Mouse (Mus musculus): ENCODE results near the gene Kel.

Kel gene

DNA sequence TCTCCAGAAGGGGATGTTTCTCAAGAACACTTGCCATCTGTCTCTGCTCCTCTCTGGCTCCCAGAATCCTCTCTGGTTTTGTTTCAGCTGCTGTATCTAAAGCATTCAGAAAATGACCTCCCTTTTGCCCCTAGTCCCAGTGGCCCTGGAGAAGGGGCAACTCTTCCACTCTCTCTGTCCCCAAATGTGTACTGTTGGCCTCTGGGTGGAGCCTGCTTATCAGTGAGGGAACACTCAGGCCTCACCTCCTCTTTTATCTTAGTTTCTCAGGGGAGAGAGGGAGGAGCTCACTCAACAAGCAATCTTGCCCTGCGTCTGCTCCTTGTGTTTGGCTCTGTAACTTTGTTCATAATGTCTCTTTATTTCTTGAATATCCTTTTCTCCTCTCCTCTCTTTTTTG is at the start of gene Kel:
Kel (minus strand) TSS at position 217 of the 400 bp plus-strand sequence.
- ChIA-PET CTCF (no interaction called here), POLR2A (no interaction called here)

DNA sequence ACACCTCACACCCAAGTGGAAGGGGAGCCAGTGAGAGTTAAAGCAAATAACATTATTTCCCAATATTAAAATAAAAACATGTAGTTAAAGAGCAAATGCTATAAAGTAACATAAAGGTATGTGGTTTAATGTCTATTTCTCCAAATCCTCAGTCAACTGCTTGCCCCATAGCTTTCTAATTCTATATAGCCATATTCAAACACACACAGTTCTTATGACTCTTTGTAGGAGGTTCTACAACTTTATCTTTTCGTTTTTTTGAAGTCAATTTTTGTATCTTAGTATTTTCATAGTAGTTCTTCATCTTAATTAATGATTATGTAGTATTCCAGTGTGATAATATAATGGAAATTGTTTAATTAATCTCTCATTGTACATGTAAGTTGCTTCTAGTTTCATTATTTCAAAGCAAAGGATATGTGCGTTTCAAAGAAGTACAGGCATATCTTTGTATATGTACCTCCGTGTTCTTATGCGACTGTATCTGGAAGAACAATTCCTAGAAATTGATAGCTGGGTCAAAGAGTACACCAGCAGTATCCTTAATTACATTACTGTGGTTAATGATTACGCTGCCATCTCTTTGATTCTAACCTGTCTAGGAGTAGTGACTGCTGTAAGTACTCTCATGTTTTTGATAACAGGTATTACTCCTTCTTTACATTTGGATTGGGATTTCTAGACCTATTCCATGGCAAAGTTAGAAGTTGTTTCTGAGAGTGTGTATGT is 40.7 kb upstream of the Kel start:
- CTCF ChIA-PET, result no interaction called here
- POLR2A ChIA-PET, result no interaction called here

GRCm38 (mm10) chr6:41741101-41741500 is 37.0 kb upstream of the Kel start:
- ChIA-PET POLR2A (no interaction called here), CTCF (no interaction called here)

DNA sequence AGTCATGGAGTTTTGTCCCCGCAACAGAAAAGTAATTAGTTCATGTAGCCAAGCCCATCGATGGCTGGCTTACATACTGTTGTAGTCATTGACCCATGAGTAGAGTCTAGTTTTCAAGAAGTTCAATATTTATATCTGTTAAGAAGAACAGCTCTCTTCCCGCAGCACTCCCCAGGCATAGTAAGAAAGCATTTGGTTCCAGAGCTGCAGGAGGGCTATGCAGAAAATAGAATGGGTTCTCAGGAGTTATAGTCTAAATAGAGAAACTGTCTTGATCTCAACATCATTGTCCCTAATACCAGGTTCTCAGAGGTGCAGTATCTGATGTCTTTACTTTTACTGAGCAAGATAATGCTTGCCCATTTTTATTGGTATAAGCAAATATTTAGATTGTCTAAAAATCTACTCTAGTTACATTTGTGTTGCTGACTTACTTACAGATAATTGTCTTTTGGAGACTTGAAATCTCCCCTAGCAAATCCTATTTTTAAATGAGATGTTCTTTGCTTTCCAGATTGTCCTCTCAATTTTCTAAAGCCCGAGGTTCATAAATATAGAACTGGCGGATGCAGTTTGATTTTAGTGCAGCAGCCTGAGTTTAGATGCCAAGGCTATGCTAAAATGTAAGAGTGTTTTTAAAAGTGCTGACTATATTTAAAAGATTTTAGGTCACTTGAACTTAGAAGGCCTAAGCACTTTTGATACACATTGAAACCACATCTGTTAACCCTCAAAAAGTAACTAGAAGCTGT is 30.8 kb upstream of the Kel start:
- ChIA-PET POLR2A (no interaction called here), CTCF (no interaction called here)

- CTCF ChIA-PET, result no interaction called here
- POLR2A ChIA-PET, result interaction anchor here in 1 of 4 experiments (0.6 kb wide), 2 partner anchors 11 to 635 kb away, joined by 4 to 6 read pairs; no protein-coding TSS in a partner anchor
Observed at GRCm38 (mm10) chr6:41727989-41728609, 24.0 kb upstream of the Kel start.

DNA sequence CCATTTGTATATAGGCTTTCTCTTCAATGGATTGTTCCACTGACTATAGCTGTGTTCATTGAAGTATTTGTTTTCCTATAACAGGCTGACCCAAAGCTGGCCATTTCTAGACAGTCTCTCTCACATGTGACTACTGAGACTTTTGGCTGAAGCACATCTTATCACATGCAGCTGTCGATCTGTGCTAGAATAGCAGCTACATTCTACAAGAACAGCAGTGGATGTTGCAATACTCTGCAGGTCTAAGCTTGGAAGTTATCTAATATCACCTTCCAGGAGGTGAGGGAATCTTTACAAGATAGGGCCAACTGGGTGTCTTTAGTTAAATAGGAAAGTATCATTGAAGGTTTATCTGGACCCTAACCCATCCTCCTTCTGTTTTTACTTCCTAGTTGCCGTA is 17.3 kb upstream of the Kel start:
- POLR2A ChIA-PET, result no interaction called here
- CTCF ChIA-PET, result no interaction called here

DNA sequence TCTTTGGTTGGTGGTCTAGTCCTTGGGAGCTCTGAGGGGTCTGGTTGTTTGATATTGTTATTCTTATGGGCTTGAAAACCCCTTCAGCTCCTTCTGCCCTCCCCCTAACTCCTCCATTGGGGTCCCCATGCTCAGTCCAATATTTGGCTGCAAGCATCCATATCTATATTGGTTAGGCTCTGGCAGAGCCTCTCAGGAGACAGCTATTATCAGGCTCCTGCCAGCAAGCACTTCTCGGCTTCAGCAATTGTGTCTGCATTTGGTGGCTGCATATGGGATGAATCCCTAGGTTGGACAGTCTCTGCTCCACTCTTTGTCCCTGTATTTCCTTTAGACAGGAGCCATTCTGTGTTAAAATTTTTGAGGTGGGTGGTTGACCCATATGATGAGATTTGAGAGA is 6.1 kb upstream of the Kel start:
- CTCF ChIA-PET, result no interaction called here
- POLR2A ChIA-PET, result no interaction called here

- POLR2A ChIA-PET, result no interaction called here
- CTCF ChIA-PET, result no interaction called here
Observed at GRCm38 (mm10) chr6:41706275-41706674, 2.1 kb upstream of the Kel start.

DNA sequence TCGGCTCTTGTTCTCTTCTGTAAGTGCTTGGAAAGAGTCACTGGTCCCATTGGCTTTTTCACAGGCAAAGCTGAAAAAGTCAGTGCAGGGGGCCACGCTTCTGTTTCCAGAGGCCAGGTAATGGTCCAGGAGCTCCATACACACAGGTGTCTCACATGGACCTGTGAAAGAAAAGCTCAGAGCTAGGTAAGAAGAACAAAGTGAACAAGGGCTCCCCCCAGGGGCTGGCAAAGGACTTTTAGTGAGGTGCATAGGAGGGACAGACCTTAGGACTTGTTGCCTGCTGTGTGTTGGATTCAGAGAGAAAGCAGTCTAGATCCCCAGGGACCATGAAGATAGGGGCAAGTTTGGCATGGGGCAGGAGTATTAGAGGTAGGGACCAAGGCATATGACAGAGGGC is 1.2 kb downstream of the Kel start:
- ChIA-PET CTCF (interaction anchor here in 2 of 4 experiments (0.5 to 0.6 kb wide), 2 partner anchors 14 to 16 kb away, joined by 3 to 5 read pairs; no protein-coding TSS in a partner anchor), POLR2A (no interaction called here)

DNA sequence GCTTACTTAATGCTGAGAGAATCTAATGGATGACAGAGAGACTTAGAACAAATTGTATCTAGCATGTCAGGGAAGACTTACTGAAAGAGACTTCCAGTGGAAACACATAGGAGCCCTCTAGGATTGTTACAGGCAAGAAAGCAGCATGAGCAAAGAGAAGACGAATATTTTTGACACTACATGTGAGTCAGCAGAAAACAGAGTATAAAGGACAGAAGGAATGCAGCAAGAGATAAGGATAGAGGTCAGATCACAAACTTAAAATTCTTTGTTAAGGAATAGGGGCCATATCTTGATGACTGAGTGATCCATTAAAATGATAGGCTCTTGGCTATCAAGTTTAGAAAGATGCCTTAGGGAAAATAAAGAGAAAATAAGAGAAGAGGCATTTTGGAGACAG is 2.9 kb downstream of the Kel start:
- ChIA-PET CTCF (no interaction called here), POLR2A (no interaction called here)

GRCm38 (mm10) chr6:41694407-41694806 is 9.7 kb downstream of the Kel start:
- POLR2A ChIA-PET, result no interaction called here
- CTCF ChIA-PET, result no interaction called here

DNA sequence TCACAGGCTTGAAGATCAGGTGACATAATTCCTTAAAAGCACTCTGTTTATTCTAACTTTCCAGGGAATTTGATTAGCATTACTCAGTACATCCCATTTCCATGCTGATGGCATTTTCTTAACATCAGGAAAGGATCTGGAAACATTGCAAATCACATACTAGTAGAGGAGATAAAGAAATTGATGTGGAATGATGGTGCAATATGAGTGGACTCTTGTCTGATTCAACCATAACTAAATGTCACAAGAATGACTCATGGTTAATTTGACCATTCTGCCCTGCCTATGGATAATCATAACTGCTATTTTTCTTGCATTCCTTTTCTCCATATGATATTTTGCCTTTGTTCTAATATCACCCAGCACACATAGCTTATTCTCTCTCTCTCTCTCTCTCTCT is 11.9 kb downstream of the Kel start:
- ChIA-PET CTCF (no interaction called here), POLR2A (interaction anchor here in 1 of 4 experiments (0.6 kb wide), 1 partner anchor 634 kb away, joined by 3 read pairs; no protein-coding TSS in a partner anchor)

DNA sequence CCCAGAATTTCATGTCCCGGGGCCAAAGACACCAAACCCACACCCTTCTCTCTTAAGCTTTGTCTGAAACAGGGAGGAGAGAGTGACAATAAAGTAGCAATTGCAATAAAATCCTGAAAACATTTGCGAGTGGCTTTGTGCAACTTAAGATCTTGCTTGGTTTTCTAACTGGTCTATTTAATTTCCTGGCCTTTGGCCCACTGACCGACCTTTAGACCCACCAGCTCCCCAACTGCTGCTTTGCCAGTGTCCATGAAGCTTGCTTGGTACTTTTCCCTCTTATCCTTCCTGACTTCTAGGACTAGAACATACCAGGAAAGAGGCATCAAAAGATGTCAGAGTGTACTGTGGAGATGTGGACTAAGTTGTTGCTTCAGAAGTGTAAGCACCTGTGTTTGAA is 18.5 kb downstream of the Kel start:
- ChIA-PET CTCF (interaction anchor here in 1 of 4 experiments (0.6 kb wide), 1 partner anchor 452 kb away, joined by 8 read pairs; no protein-coding TSS in a partner anchor), POLR2A (no interaction called here)

DNA sequence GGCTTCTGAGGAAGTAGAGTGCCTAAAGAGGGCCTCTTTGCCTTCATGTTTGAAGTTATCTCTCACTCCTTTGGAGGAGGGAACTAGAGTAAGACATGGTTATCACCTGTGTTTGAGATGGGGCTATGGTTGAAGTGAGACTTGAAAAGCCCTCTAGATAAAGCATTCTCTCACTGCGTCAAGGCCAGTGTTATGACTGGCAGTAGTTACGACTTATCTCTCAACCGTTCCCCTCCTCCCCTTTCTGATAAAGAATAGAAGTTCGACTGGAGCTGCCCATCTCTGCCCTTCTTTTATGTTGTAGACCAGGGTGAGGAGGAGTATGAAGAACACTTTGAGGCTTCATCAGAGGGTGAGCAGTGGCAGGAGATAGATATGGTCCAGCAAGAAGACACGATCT is 19.2 kb downstream of the Kel start:
- ChIA-PET CTCF (no interaction called here), POLR2A (no interaction called here)

DNA sequence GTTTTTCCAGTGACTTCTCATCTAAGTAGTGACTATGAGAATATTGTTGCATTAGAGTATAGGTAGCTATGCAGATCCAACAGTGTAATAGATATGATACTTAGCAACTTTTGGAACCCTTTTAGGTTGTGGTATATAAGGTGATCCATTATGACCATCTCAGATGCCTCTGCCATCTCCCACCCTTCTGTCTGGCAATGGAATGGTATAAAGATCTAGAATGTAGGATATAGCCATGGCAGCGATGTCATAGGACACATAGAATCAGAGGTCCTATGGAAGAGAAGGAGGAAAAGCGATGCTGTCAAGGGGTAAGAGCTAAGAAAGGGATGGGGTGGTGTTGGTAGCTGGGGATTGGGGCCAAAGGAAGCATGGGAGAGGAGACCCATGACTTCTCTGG is 20.0 kb downstream of the Kel start, which contains the start of gene Llcfc1:
Llcfc1 (plus strand) TSS at position 301 of the 400 bp plus-strand sequence.
- POLR2A ChIA-PET, result no interaction called here
- CTCF ChIA-PET, result interaction anchor here in 1 of 4 experiments (0.5 to 0.7 kb wide), 2 partner anchors 547 to 574 kb away, joined by 4 to 11 read pairs; no protein-coding TSS in a partner anchor

GRCm38 (mm10) chr6:41681656-41682055 is 22.5 kb downstream of the Kel start:
- ChIA-PET POLR2A (no interaction called here), CTCF (no interaction called here)

DNA sequence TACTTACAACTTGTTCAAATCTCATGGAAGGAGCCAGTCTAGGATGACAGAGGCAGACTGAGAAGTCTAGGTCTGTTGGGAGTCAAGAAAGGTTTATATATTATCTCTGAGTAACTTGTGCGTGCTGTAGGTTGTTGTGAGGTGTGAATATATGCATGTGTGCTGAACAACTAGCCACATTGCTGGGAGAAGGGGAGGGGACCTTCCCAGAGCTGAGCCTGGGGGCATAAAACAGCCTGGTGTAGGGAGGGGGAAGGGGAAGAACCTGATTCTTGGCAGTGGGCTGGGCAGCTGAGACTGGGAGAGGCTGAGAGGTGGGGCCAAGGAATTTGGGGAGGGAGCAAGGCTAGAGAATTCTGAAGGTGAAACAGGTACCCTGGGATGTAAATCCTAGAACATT is 23.5 kb downstream of the Kel start, which contains the start of gene Trpv5:
Trpv5 (minus strand) TSS at position 101 of the 400 bp plus-strand sequence.
- POLR2A ChIA-PET, result interaction anchor here in 1 of 4 experiments (1.0 kb wide), 1 partner anchor 76 kb away, joined by 3 read pairs; the partner anchor contains the start of gene Ephb6
- CTCF ChIA-PET, result no interaction called here

GRCm38 (mm10) chr6:41676530-41676929 is 27.6 kb downstream of the Kel start:
- CTCF ChIA-PET, result interaction anchor here in 1 of 4 experiments (0.6 kb wide), 1 partner anchor 281 kb away, joined by 3 read pairs; no protein-coding TSS in a partner anchor
- POLR2A ChIA-PET, result no interaction called here

- ChIA-PET POLR2A (interaction anchor here in 1 of 4 experiments (0.9 kb wide), 1 partner anchor 57 kb away, joined by 5 read pairs; the partner anchor contains the start of gene Ephb6), CTCF (interaction anchor here in 3 of 4 experiments (0.6 to 1.0 kb wide), 4 partner anchors 33 to 782 kb away, joined by 3 read pairs; no protein-coding TSS in a partner anchor)
Observed at GRCm38 (mm10) chr6:41662320-41662719, 41.8 kb downstream of the Kel start.

GRCm38 (mm10) chr6:41658487-41658886 is 45.7 kb downstream of the Kel start:
- CTCF ChIA-PET, result no interaction called here
- POLR2A ChIA-PET, result no interaction called here
